Mouse (Mus musculus): ENCODE measurements around the gene Tcp10c. TPM values are rescaled to one million over a fixed set of nuclear protein-coding genes. Genes with fewer than 3 reads are reported as not detected.
"Not testable (repeated sequence)": the region's sequence is repeated elsewhere in the genome, so short reads cannot be mapped to it uniquely, and the experiment has no call there.

Gene Tcp10c
- polyA plus RNA-seq, 1 experiment from 2014 or later: not detected

DNA sequence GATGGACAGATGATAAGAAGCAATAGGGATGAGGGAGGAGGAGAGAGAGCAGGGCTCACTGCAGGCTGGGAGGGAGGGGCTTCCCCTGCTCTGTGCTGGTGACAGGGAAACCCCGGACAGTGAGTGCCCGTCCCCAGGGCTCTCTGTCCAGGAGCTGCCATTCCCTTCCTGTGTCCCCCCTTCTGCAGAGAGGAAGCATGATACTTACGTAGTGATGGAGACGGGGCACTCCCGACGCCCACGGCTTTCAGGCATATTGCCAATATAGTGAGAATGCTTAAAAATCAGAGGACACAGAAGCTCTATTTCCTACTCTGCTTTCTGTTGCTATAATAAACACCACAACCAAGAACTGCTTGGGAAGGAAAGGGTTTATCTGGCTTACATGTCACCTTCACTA lies 14.3 kb downstream of the Tcp10c start:
- not testable (repeated sequence) for H3K4me1 ChIP-seq (ENCODE audit: control insufficient read depth, insufficient read depth, low read length); H3K36me3 ChIP-seq (ENCODE audit: control insufficient read depth, insufficient read depth, low read length); ATAC-seq (ENCODE audit: insufficient read depth, low FRiP score, low TSS enrichment); H3K27me3 ChIP-seq (ENCODE audit: control insufficient read depth, insufficient read depth, low read length); H3K9me3 ChIP-seq (ENCODE audit: control insufficient read depth, low read length); H3K9ac ChIP-seq (ENCODE audit: low read length); H3K27ac ChIP-seq (ENCODE audit: low read depth, low read length); H3K4me2 ChIP-seq (ENCODE audit: low read depth); H3K4me3 ChIP-seq (ENCODE audit: low read depth, low read length); DNase-seq (ENCODE audit: low spot score)
- 93% methylated on average over 7 of the region's 7 CpGs for WGBS

DNA sequence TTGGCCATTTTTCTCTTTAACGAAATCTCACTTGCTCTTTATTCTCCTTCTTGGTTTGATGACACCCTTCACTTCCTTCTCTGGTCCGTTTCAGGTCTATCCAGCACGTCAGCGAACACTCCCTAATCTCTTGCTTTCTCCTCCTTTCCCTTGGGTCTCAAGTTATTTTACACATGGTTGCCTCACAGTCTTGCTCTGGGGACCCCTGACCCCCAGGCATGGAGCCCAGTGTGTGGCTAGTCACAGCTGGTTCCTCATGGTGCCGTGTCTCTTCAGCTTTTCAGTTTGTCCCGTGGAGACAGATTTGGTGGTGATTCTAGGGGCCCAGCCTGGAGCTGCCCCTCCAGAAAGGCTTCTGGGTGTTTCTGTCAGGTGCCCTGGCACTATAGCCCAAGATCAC lies 16.4 kb downstream of the Tcp10c start:
- H3K36me3 ChIP-seq (ENCODE audit: control insufficient read depth, insufficient read depth, low read length); H3K27ac ChIP-seq (ENCODE audit: low read depth, low read length); H3K4me1 ChIP-seq (ENCODE audit: control insufficient read depth, insufficient read depth, low read length); H3K9me3 ChIP-seq (ENCODE audit: control insufficient read depth, low read length); DNase-seq (ENCODE audit: low spot score); H3K4me3 ChIP-seq (ENCODE audit: low read depth, low read length); H3K4me2 ChIP-seq (ENCODE audit: low read depth); H3K9ac ChIP-seq (ENCODE audit: low read length); ATAC-seq (ENCODE audit: insufficient read depth, low FRiP score, low TSS enrichment); H3K27me3 ChIP-seq (ENCODE audit: control insufficient read depth, insufficient read depth, low read length): not testable (repeated sequence)
- whole genome bisulfite sequencing: 90% methylated on average over 3 of the region's 6 CpGs

DNA sequence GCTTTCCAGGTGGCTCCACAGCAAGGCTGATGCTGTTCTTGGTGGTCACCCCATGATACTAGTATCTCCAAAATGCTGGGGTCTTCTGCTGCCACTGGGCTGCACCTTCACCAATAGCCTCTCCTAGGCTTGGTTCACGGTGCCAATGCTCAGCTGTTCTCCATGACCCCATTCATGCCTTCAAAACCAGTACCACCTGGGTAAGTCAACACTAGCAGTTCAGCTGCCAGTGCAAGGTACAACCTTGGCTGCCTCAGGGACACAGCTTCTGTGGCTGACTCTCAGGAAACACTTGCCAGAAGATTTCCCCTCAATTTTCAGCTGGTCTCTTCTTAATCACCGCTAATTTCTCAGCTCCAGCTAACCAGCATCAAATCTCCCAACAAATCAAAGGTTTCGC lies 24.0 kb downstream of the Tcp10c start:
- not testable (repeated sequence) for H3K36me3 ChIP-seq (ENCODE audit: control insufficient read depth, insufficient read depth, low read length); DNase-seq (ENCODE audit: low spot score)

DNA sequence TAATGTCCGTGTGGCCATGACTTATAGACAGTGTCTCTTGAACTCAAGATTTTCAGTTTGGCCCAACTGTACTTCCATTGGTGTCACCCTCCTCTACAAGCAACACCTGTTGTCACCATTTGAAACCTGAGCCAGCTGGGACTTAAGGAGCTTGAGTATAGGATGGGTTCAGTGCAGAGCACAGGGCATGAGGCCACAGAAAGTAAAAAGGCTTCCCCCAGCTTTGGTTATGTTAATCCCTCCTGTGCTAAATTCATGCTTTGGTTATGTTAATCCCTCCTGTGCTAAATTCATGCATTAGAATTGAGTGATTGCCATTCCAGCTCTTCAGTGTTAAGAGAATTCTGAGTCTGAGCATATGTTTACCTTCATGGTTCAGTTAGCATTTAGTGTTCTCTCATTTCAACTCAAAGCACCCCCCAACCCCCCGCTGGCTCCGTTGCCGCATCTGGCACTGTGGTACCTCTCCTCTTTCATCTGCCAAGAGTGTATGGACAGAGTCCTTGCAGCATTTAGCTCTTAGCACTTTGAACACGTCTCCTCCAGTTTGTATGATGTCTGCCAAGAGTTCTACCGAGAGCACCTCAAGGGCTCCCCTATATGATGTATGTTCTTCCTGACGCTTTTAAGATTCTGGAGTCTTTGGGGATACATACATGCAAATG lies 25.7 kb downstream of the Tcp10c start:
- H3K9me3 ChIP-seq (ENCODE audit: control insufficient read depth, low read length); H3K4me2 ChIP-seq (ENCODE audit: low read depth); H3K4me1 ChIP-seq (ENCODE audit: control insufficient read depth, insufficient read depth, low read length); H3K27me3 ChIP-seq (ENCODE audit: control insufficient read depth, insufficient read depth, low read length); ATAC-seq (ENCODE audit: insufficient read depth, low FRiP score, low TSS enrichment); H3K27ac ChIP-seq (ENCODE audit: low read depth, low read length); H3K9ac ChIP-seq (ENCODE audit: low read length); H3K36me3 ChIP-seq (ENCODE audit: control insufficient read depth, insufficient read depth, low read length); H3K4me3 ChIP-seq (ENCODE audit: low read depth, low read length); DNase-seq (ENCODE audit: low spot score): not testable (repeated sequence)
- 83% methylated on average over 5 of the region's 7 CpGs for WGBS

More for the DNA sequence above, 24.0 kb downstream of the Tcp10c start:
- H3K9me3 ChIP-seq (ENCODE audit: control insufficient read depth, low read length); H3K4me2 ChIP-seq (ENCODE audit: low read depth); H3K4me3 ChIP-seq (ENCODE audit: low read depth, low read length); H3K9ac ChIP-seq (ENCODE audit: low read length); ATAC-seq (ENCODE audit: insufficient read depth, low FRiP score, low TSS enrichment); H3K27ac ChIP-seq (ENCODE audit: low read depth, low read length); H3K4me1 ChIP-seq (ENCODE audit: control insufficient read depth, insufficient read depth, low read length); H3K27me3 ChIP-seq (ENCODE audit: control insufficient read depth, insufficient read depth, low read length): not testable (repeated sequence)
- 89% methylated on average over 3 of the region's 3 CpGs for WGBS

DNA sequence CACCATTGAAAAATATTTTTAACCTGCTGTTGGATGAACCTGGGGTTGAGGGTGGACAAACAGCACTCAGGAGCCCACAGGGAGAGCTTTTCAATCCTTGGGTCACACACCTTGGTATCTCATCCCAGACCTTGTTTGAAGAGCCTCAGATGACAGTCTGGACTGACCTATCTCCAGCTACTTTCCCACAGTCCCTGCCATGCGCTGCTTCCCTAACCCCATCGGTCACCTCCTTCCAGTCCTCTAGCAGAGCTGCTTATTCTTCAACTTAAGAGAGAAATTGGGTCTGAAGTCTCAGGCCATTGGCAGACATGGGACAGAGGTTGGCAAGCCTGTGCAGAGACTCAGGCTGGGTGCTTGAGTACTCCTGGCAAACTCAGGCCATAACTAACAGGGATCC lies 26.9 kb downstream of the Tcp10c start:
- not testable (repeated sequence) for H3K27me3 ChIP-seq (ENCODE audit: control insufficient read depth, insufficient read depth, low read length); ATAC-seq (ENCODE audit: insufficient read depth, low FRiP score, low TSS enrichment); H3K27ac ChIP-seq (ENCODE audit: low read depth, low read length); H3K4me2 ChIP-seq (ENCODE audit: low read depth); H3K36me3 ChIP-seq (ENCODE audit: control insufficient read depth, insufficient read depth, low read length); H3K4me3 ChIP-seq (ENCODE audit: low read depth, low read length); H3K9me3 ChIP-seq (ENCODE audit: control insufficient read depth, low read length); H3K9ac ChIP-seq (ENCODE audit: low read length); DNase-seq (ENCODE audit: low spot score); H3K4me1 ChIP-seq (ENCODE audit: control insufficient read depth, insufficient read depth, low read length)
- WGBS: 96% methylated on average over 2 of the region's 2 CpGs

DNA sequence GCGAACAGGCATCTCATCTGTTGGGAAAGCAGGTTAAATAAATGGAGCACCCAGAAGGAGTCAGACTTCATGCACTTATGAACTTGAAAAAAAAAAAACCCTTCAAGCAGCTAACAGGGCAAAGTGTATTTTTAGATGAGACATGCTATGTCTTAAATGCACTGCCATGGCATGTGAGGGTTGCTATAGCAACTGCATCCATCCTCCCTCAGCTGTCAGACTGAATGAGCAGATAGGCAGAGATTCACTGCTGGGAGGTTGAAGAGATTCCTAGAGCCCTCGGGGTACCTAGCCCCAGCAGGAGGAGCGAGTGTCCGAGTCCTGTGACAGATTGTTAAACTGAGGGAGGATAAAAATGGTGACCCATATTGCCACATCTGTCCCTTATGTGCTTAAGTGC lies 36.6 kb downstream of the Tcp10c start:
- H3K4me2 ChIP-seq (ENCODE audit: low read depth); H3K27me3 ChIP-seq (ENCODE audit: control insufficient read depth, insufficient read depth, low read length); H3K4me1 ChIP-seq (ENCODE audit: control insufficient read depth, insufficient read depth, low read length); H3K9me3 ChIP-seq (ENCODE audit: control insufficient read depth, low read length); DNase-seq (ENCODE audit: low spot score); H3K36me3 ChIP-seq (ENCODE audit: control insufficient read depth, insufficient read depth, low read length); H3K4me3 ChIP-seq (ENCODE audit: low read depth, low read length); ATAC-seq (ENCODE audit: insufficient read depth, low FRiP score, low TSS enrichment); H3K9ac ChIP-seq (ENCODE audit: low read length); H3K27ac ChIP-seq (ENCODE audit: low read depth, low read length): not testable (repeated sequence)
- WGBS: no CpG with 5 or more reads among the region's 4 CpGs

DNA sequence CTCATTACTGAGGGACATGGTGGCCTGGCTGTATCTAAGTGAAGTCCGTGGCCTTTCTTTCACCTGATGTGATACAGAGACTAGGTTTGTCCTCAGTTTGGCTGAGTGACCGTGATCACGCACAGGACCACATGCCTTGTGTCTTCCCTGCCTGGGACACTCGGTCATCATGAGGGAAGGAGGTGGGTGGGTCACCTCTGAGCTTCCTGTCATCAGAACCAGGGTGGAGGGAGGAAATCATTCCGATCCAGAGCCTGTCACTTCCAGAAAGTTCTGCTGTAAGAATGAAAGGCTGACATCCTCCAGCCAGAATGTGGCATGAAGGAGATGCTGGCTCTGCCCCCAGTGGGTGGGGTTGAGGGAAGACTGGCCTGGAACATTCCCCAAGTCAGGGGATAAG lies 45.6 kb downstream of the Tcp10c start:
- not testable (repeated sequence) for DNase-seq (ENCODE audit: low spot score); H3K4me3 ChIP-seq (ENCODE audit: low read depth, low read length); ATAC-seq (ENCODE audit: insufficient read depth, low FRiP score, low TSS enrichment); H3K27me3 ChIP-seq (ENCODE audit: control insufficient read depth, insufficient read depth, low read length); H3K27ac ChIP-seq (ENCODE audit: low read depth, low read length); H3K9me3 ChIP-seq (ENCODE audit: control insufficient read depth, low read length); H3K4me2 ChIP-seq (ENCODE audit: low read depth); H3K9ac ChIP-seq (ENCODE audit: low read length); H3K4me1 ChIP-seq (ENCODE audit: control insufficient read depth, insufficient read depth, low read length); H3K36me3 ChIP-seq (ENCODE audit: control insufficient read depth, insufficient read depth, low read length)
- WGBS: 93% methylated on average over 4 of the region's 5 CpGs

DNA sequence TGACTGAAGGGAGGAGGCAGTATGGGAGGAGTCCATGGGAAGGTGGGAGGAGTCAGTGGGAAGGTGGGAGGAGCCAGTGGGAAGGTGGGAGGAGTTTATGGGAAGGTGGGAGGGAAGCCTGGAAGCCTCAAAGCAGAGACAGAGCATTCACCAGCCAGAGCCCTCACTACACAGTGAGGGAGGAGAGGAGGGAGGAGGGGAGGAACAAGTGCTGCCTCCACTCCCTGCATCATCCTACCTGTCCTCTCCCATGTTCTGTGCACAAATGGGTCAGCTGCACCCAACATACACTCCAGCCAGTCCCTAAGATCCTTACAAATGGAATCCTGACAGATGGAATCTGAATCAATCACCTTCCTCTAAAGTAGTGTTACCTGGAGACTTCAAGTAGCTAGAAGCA lies 47.7 kb downstream of the Tcp10c start:
- not testable (repeated sequence) for H3K9me3 ChIP-seq (ENCODE audit: control insufficient read depth, low read length); H3K27ac ChIP-seq (ENCODE audit: low read depth, low read length); H3K36me3 ChIP-seq (ENCODE audit: control insufficient read depth, insufficient read depth, low read length); DNase-seq (ENCODE audit: low spot score); H3K4me1 ChIP-seq (ENCODE audit: control insufficient read depth, insufficient read depth, low read length); H3K4me3 ChIP-seq (ENCODE audit: low read depth, low read length); H3K9ac ChIP-seq (ENCODE audit: low read length); ATAC-seq (ENCODE audit: insufficient read depth, low FRiP score, low TSS enrichment); H3K4me2 ChIP-seq (ENCODE audit: low read depth); H3K27me3 ChIP-seq (ENCODE audit: control insufficient read depth, insufficient read depth, low read length)

DNA sequence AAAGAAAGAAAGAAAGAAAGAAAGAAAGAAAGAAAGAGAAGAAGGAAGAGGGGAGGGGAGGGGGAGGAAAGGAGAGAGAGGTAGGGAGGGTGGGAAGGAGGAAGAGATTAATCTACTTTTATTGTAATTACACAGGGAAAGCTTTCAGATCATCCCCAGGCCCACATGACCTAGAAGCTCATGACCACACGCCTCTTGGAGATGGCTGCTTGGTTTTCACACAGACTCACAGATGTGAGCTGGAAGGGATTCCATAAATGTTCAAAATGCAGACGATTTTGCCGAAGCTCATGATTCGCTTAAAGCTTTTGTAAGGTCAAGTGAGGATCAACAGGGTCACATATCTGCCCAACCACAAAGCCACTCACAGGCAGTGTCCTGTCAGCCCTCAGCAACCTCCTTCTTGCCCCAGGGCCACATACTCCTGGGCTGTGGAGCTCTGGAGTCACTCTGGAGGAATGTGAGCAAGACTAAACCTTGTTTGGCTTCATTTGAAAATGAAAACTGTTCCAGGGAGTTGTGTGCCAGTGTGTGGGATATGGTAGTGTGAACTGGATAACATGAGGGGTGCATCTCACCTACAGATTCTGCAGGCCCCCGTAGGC lies 49.3 kb downstream of the Tcp10c start:
- not testable (repeated sequence) for H3K9ac ChIP-seq (ENCODE audit: low read length); H3K27me3 ChIP-seq (ENCODE audit: control insufficient read depth, insufficient read depth, low read length); H3K27ac ChIP-seq (ENCODE audit: low read depth, low read length); H3K36me3 ChIP-seq (ENCODE audit: control insufficient read depth, insufficient read depth, low read length); ATAC-seq (ENCODE audit: insufficient read depth, low FRiP score, low TSS enrichment); H3K4me2 ChIP-seq (ENCODE audit: low read depth); H3K4me3 ChIP-seq (ENCODE audit: low read depth, low read length); H3K4me1 ChIP-seq (ENCODE audit: control insufficient read depth, insufficient read depth, low read length); DNase-seq (ENCODE audit: low spot score); H3K9me3 ChIP-seq (ENCODE audit: control insufficient read depth, low read length)
- WGBS: 89% methylated on average over 5 of the region's 5 CpGs
